Mouse (Mus musculus): ENCODE data around the gene Arvcf.

GRCm38 (mm10) chr16:18416837-18417236 is 68.9 kb downstream of the Arvcf start:
- TF ChIP-seq POLR2A (IDR thresholded peaks at IDR 0.05; ENCODE audit: borderline replicate concordance, insufficient read depth, low read length) = no peak
- TF ChIP-seq CTCF (IDR thresholded peaks at IDR 0.05; ENCODE audit: borderline replicate concordance, insufficient read depth, low read depth, low read length) = no peak
